In genomic region chr3:95672461-95672860, GRCm38 (mm10) we compare ENCODE assay signal across 9 mouse cellular contexts. TPM values are rescaled to one million over a fixed set of nuclear protein-coding genes. Genes with fewer than 3 reads are reported as not detected.
DNase-seq lines count a peak whose midpoint lies in the region; ATAC-seq and TF ChIP-seq lines count a peak whose summit lies in the region.
"Had no signal": no experiment of that assay in that cellular context is flagged by ENCODE, and none has a peak within 500 bp of the region (broad histone marks: within the 10 kb centered on the region; RNA-seq: fewer than 3 reads in every experiment).

No protein-coding gene starts in this region.

- H3K4me2 ChIP-seq in liver, embryonic 14.5 days (ENCODE audit: low read depth) = peak overlapping the region; percentile 73; the same call in 1 of the 2 replicates

- TF ChIP-seq EP300 in liver, embryonic 14.5 days (IDR thresholded peaks at IDR 0.05; ENCODE audit: low read depth) = no peak

- peak overlapping the region; percentile 79 for H3K4me3 ChIP-seq in megakaryocyte, embryonic 14.5 days (replicated peaks)
- H3K4me3 ChIP-seq in embryonic fibroblast, embryonic 13.5 days (ENCODE audit: insufficient read depth, low read length) = no peak overlapping the region
- H3K4me3 ChIP-seq in liver, embryonic 14.5 days (ENCODE audit: insufficient read depth in 1 of 2, low read depth in 2 of 2, low read length in 2 of 2) = no peak overlapping the region

- no peaks in the 10 kb centered on the region for H3K27me3 ChIP-seq in megakaryocyte, embryonic 14.5 days (replicated peaks)
- no peaks in the 10 kb centered on the region for H3K27me3 ChIP-seq in liver, embryonic 14.5 days (ENCODE audit: control insufficient read depth, insufficient read depth, low read length)

- H3K4me1 ChIP-seq in megakaryocyte, embryonic 14.5 days = peaks cover 96% of the 10 kb centered on the region
- H3K4me1 ChIP-seq in embryonic fibroblast, embryonic 13.5 days (ENCODE audit: control insufficient read depth, insufficient read depth, low read length) = peaks cover 32% of the 10 kb centered on the region
- H3K4me1 ChIP-seq in liver, embryonic 14.5 days (replicated peaks; ENCODE audit: control insufficient read depth in 2 of 2, insufficient read depth in 2 of 2, low read length in 1 of 2) = peaks cover 49 to 66% of the 10 kb centered on the region in 2 experiments

- no peak for DNase-seq in liver, embryonic 14.5 days (ENCODE audit: low read depth in 3 of 3, low spot score in 3 of 3)
- DNase-seq in thymus, postnatal 36 days = peak; percentile 73 to 79
- no peak for DNase-seq in cerebellum, adult 9-10 months
- no peak for DNase-seq in adrenal gland, postnatal 36 days
- DNase-seq: cerebellum, adult 11-12 months; layer of hippocampus, postnatal 36 days had no signal

- no peak for TF ChIP-seq CTCF in embryonic fibroblast, embryonic 13.5 days (IDR thresholded peaks at IDR 0.05; ENCODE audit: borderline replicate concordance, insufficient read depth, low read length)
- TF ChIP-seq CTCF in liver, embryonic 14.5 days (IDR thresholded peaks at IDR 0.05; ENCODE audit: low read depth) = no peak

- no peaks in the 10 kb centered on the region for H3K9me3 ChIP-seq in megakaryocyte, embryonic 14.5 days
- H3K9me3 ChIP-seq in liver, embryonic 14.5 days (ENCODE audit: control insufficient read depth, low read length) = no peaks in the 10 kb centered on the region

- WGBS in liver, embryonic 14.5 days (ENCODE audit: insufficient replicate concordance) = 29% methylated on average over 3 of the region's 3 CpGs

- H3K9ac ChIP-seq in liver, embryonic 14.5 days (replicated peaks) = peak overlapping the region; percentile 33

- no peak for ATAC-seq in megakaryocyte, adult 5-6 weeks (ENCODE audit: poor library complexity, severe bottlenecking)
- no peak for ATAC-seq in liver, embryonic 14.5 days (ENCODE audit: insufficient read depth)

- H3K36me3 ChIP-seq in megakaryocyte, embryonic 14.5 days (replicated peaks; ENCODE audit: low read length) = peaks cover 59% of the 10 kb centered on the region
- H3K36me3 ChIP-seq in liver, embryonic 14.5 days (replicated peaks; ENCODE audit: control insufficient read depth, insufficient read depth, low read depth) = peaks cover 12% of the 10 kb centered on the region; the same call in 1 of the 2 replicates

- H3K27ac ChIP-seq in embryonic fibroblast, embryonic 13.5 days (ENCODE audit: insufficient read depth, low read length) = peak overlapping the region; percentile 100
- peak overlapping the region; percentile 99 for H3K27ac ChIP-seq in liver, embryonic 14.5 days

- 0 out of 2 replicates have a peak, but pooled peaks have one; percentile 16 for TF ChIP-seq POLR2A in embryonic fibroblast, embryonic 13.5 days (IDR thresholded peaks at IDR 0.05; ENCODE audit: low read depth, low read length)

RNA-seq across cellular contexts. Expression of gene Mcl1, which starts 13.9 kb away (rescaled TPM):
- 222 and 245 TPM in 2 replicates for polyA plus RNA-seq in megakaryocyte, embryonic 14.5 days (2012; ENCODE audit: insufficient read depth, low replicate concordance)
- total RNA-seq in megakaryocyte, adult 5-6 weeks (2015) = 440 and 463 TPM in 2 replicates
- total RNA-seq in megakaryocyte, adult 5-6 weeks (2017) = 327 and 343 TPM in 2 replicates
- 109 and 118 TPM in 2 replicates for polyA plus RNA-seq in embryonic fibroblast, embryonic 13.5 days (2011; ENCODE audit: insufficient read length, low read depth, missing spikeins)
- polyA plus RNA-seq in liver, embryonic 14.5 days (2012; rRNA removed) = 26.6 and 34.6 TPM in 2 replicates
- polyA plus RNA-seq in liver, embryonic 14.5 days (2014; fragmentation: Nextera tagmentation; extraction: Ambion mirVana) = 39.2 and 45.0 TPM in 2 replicates
- total RNA-seq in adrenal gland, postnatal 36 days (2021) = 100 to 1,000 TPM; 199 to 227 TPM

RNA-seq across cellular contexts. Expression of gene Adamtsl4, which starts 15.3 kb away (rescaled TPM):
- 0.83 TPM in 1 of 2 replicates, not detected in the other for polyA plus RNA-seq in megakaryocyte, embryonic 14.5 days (2012; ENCODE audit: insufficient read depth, low replicate concordance)
- total RNA-seq in megakaryocyte, adult 5-6 weeks (2015) = 0.85 and 1.3 TPM in 2 replicates
- total RNA-seq in megakaryocyte, adult 5-6 weeks (2017) = 0.59 and 0.77 TPM in 2 replicates
- 18.9 and 26.4 TPM in 2 replicates for polyA plus RNA-seq in embryonic fibroblast, embryonic 13.5 days (2011; ENCODE audit: insufficient read length, low read depth, missing spikeins)
- polyA plus RNA-seq in liver, embryonic 14.5 days (2012; rRNA removed) = 0.12 and 0.43 TPM in 2 replicates
- polyA plus RNA-seq in liver, embryonic 14.5 days (2014; fragmentation: Nextera tagmentation; extraction: Ambion mirVana) = 0.17 and 0.47 TPM in 2 replicates
- total RNA-seq in adrenal gland, postnatal 36 days (2021) = 10 to 100 TPM in 1 of 2 experiments, 1 to 10 TPM in 1; 6.5 to 11.1 TPM

RNA-seq across cellular contexts. Expression of gene Ensa, which starts 47.7 kb away (rescaled TPM):
- polyA plus RNA-seq in megakaryocyte, embryonic 14.5 days (2012; ENCODE audit: insufficient read depth, low replicate concordance) = 21.1 and 41.0 TPM in 2 replicates
- total RNA-seq in megakaryocyte, adult 5-6 weeks (2015) = 54.7 and 64.2 TPM in 2 replicates
- total RNA-seq in megakaryocyte, adult 5-6 weeks (2017) = 94.3 and 94.8 TPM in 2 replicates
- 71.5 and 86.4 TPM in 2 replicates for polyA plus RNA-seq in embryonic fibroblast, embryonic 13.5 days (2011; ENCODE audit: insufficient read length, low read depth, missing spikeins)
- 10.2 and 14.9 TPM in 2 replicates for polyA plus RNA-seq in liver, embryonic 14.5 days (2012; rRNA removed)
- polyA plus RNA-seq in liver, embryonic 14.5 days (2014; fragmentation: Nextera tagmentation; extraction: Ambion mirVana) = 26.8 and 27.1 TPM in 2 replicates
- 100 to 1,000 TPM in 1 of 2 experiments, 10 to 100 TPM in 1; 83.6 to 107 TPM for total RNA-seq in adrenal gland, postnatal 36 days (2021)

Comparison
In these comparisons a context has a peak if more than half of its experiments do, and no peak if none do; other contexts are left out.
1. DNase-seq: peak in thymus, postnatal 36 days (2 of 2); none in liver, embryonic 14.5 days (0 of 3), cerebellum, adult 9-10 months (single experiment) and adrenal gland, postnatal 36 days (0 of 2).
2. RNA of gene Adamtsl4, which starts 15.3 kb away (polyA plus RNA-seq): 18.9 to 26.4 TPM in embryonic fibroblast, embryonic 13.5 days; 0.83 TPM in megakaryocyte, embryonic 14.5 days and 0.12 to 0.47 TPM in liver, embryonic 14.5 days; every median in the first group is over 10 times any median in the second.